Comparison of ENCODE assay signal across 9 mouse cellular contexts in genomic region chr9:121334311-121334851, GRCm38 (mm10). TPM values are rescaled to one million over a fixed set of nuclear protein-coding genes. Genes with fewer than 3 reads are reported as not detected.
DNase-seq lines count a peak whose midpoint lies in the region; ATAC-seq and TF ChIP-seq lines count a peak whose summit lies in the region.
"Had no signal": no experiment of that assay in that cellular context is flagged by ENCODE, and none has a peak within 500 bp of the region (broad histone marks: within the 10 kb centered on the region; RNA-seq: fewer than 3 reads in every experiment).

No protein-coding gene starts in this region.

- peak overlapping the region; percentile 68 for H3K27ac ChIP-seq in lung, embryonic 14.5 days (ENCODE audit: low read depth)
- peak overlapping the region; percentile 97 for H3K27ac ChIP-seq in forebrain, embryonic 12.5 days
- H3K27ac ChIP-seq in hindbrain, embryonic 12.5 days = peak overlapping the region; percentile 94
- H3K27ac ChIP-seq in neural tube, embryonic 12.5 days = peak overlapping the region; percentile 51; the same call in 1 of the 2 replicates

- no peaks in the 10 kb centered on the region for H3K36me3 ChIP-seq in lung, embryonic 14.5 days (ENCODE audit: insufficient read depth)
- H3K36me3 ChIP-seq in forebrain, embryonic 12.5 days (replicated peaks) = no peaks in the 10 kb centered on the region
- H3K36me3 ChIP-seq in hindbrain, embryonic 12.5 days = no peaks in the 10 kb centered on the region
- H3K36me3 ChIP-seq in neural tube, embryonic 12.5 days = no peaks in the 10 kb centered on the region
- H3K36me3 ChIP-seq: embryonic facial prominence, embryonic 15.5 days had no signal

- H3K4me3 ChIP-seq in lung, embryonic 14.5 days (ENCODE audit: low read depth, low read length) = no peak overlapping the region
- no peak overlapping the region for H3K4me3 ChIP-seq in forebrain, embryonic 12.5 days (replicated peaks)
- no peak overlapping the region for H3K4me3 ChIP-seq in hindbrain, embryonic 12.5 days
- no peak overlapping the region for H3K4me3 ChIP-seq in neural tube, embryonic 12.5 days
- H3K4me3 ChIP-seq: embryonic facial prominence, embryonic 15.5 days had no signal

- H3K9me3 ChIP-seq in lung, embryonic 14.5 days (ENCODE audit: low read depth, low read length) = no peaks in the 10 kb centered on the region
- no peaks in the 10 kb centered on the region for H3K9me3 ChIP-seq in forebrain, embryonic 12.5 days
- no peaks in the 10 kb centered on the region for H3K9me3 ChIP-seq in hindbrain, embryonic 12.5 days (replicated peaks)
- no peaks in the 10 kb centered on the region for H3K9me3 ChIP-seq in neural tube, embryonic 12.5 days
- H3K9me3 ChIP-seq: embryonic facial prominence, embryonic 15.5 days had no signal

- no peak overlapping the region for H3K9ac ChIP-seq in lung, embryonic 14.5 days
- peak overlapping the region; percentile 9; the same call in 1 of the 2 replicates for H3K9ac ChIP-seq in forebrain, embryonic 12.5 days
- H3K9ac ChIP-seq in hindbrain, embryonic 12.5 days = no peak overlapping the region; the same call in 1 of the 2 replicates
- 0 out of 2 replicates have a peak overlapping the region, but pooled peaks have one; percentile 6 for H3K9ac ChIP-seq in neural tube, embryonic 12.5 days
- H3K9ac ChIP-seq: embryonic facial prominence, embryonic 15.5 days had no signal

- H3K4me1 ChIP-seq in lung, embryonic 14.5 days (ENCODE audit: insufficient read depth) = peaks cover 43% of the 10 kb centered on the region
- H3K4me1 ChIP-seq in forebrain, embryonic 12.5 days = peaks cover 80% of the 10 kb centered on the region
- H3K4me1 ChIP-seq in hindbrain, embryonic 12.5 days = peaks cover 86% of the 10 kb centered on the region
- peaks cover 77% of the 10 kb centered on the region for H3K4me1 ChIP-seq in neural tube, embryonic 12.5 days

- no peak for ATAC-seq in lung, embryonic 14.5 days (ENCODE audit: insufficient read depth)
- no peak for ATAC-seq in forebrain, embryonic 12.5 days (ENCODE audit: low FRiP score)
- ATAC-seq in hindbrain, embryonic 12.5 days (ENCODE audit: low FRiP score) = no peak
- ATAC-seq in neural tube, embryonic 12.5 days (ENCODE audit: low FRiP score, low read depth) = no peak

- WGBS in lung, embryonic 14.5 days = 31% methylated on average over 8 of the region's 8 CpGs
- 28% methylated on average over 8 of the region's 8 CpGs for WGBS in forebrain, embryonic 12.5 days
- 35% methylated on average over 8 of the region's 8 CpGs for WGBS in hindbrain, embryonic 12.5 days
- 38% methylated on average over 8 of the region's 8 CpGs for WGBS in neural tube, embryonic 12.5 days

- TF ChIP-seq CTCF in lung, embryonic 14.5 days (IDR thresholded peaks at IDR 0.05; ENCODE audit: low read depth) = no peak

- peak; percentile 46 for DNase-seq in lung, embryonic 14.5 days
- DNase-seq in lung, postnatal 36 days = no peak
- no peak for DNase-seq in cerebellum, postnatal 36 days
- DNase-seq in thymus, postnatal 36 days = no peak
- no peak for DNase-seq in ovary, postnatal 10 days (ENCODE audit: low spot score)

- H3K4me2 ChIP-seq in lung, embryonic 14.5 days = 0 out of 2 replicates have a peak overlapping the region, but pooled peaks have one; percentile 4
- H3K4me2 ChIP-seq in forebrain, embryonic 12.5 days = 0 out of 2 replicates have a peak overlapping the region, but pooled peaks have one; percentile 2
- no peak overlapping the region for H3K4me2 ChIP-seq in hindbrain, embryonic 12.5 days (replicated peaks)
- 0 out of 2 replicates have a peak overlapping the region, but pooled peaks have one; percentile 4 for H3K4me2 ChIP-seq in neural tube, embryonic 12.5 days (replicated peaks)
- H3K4me2 ChIP-seq: embryonic facial prominence, embryonic 15.5 days had no signal

- H3K27me3 ChIP-seq in lung, embryonic 14.5 days (ENCODE audit: insufficient read depth, low read length) = no peaks in the 10 kb centered on the region
- no peaks in the 10 kb centered on the region for H3K27me3 ChIP-seq in forebrain, embryonic 12.5 days
- no peaks in the 10 kb centered on the region for H3K27me3 ChIP-seq in hindbrain, embryonic 12.5 days
- H3K27me3 ChIP-seq in neural tube, embryonic 12.5 days (replicated peaks) = no peaks in the 10 kb centered on the region
- H3K27me3 ChIP-seq: embryonic facial prominence, embryonic 15.5 days had no signal

RNA-seq across cellular contexts. Expression of gene Trak1, which starts 37.1 kb away (rescaled TPM):
- 20.8 and 20.9 TPM in 2 replicates for polyA plus RNA-seq in lung, embryonic 14.5 days (2014; fragmentation: Nextera tagmentation; extraction: Ambion mirVana)
- 41.2 and 45.3 TPM in 2 replicates for polyA plus RNA-seq in forebrain, embryonic 12.5 days (2016; fragmentation: Nextera tagmentation; extraction: Ambion mirVana)
- 38.8 and 41.6 TPM in 2 replicates for polyA plus RNA-seq in hindbrain, embryonic 12.5 days (2016; fragmentation: Nextera tagmentation; extraction: Ambion mirVana)
- polyA plus RNA-seq in neural tube, embryonic 12.5 days (2016; fragmentation: Nextera tagmentation; extraction: Ambion mirVana) = 40.7 and 41.7 TPM in 2 replicates

RNA-seq across cellular contexts. Expression of gene Ulk4, which starts 57.4 kb away (rescaled TPM):
- polyA plus RNA-seq in lung, embryonic 14.5 days (2014; fragmentation: Nextera tagmentation; extraction: Ambion mirVana) = 123 and 125 TPM in 2 replicates
- 179 and 182 TPM in 2 replicates for polyA plus RNA-seq in forebrain, embryonic 12.5 days (2016; fragmentation: Nextera tagmentation; extraction: Ambion mirVana)
- 147 and 164 TPM in 2 replicates for polyA plus RNA-seq in hindbrain, embryonic 12.5 days (2016; fragmentation: Nextera tagmentation; extraction: Ambion mirVana)
- 143 and 144 TPM in 2 replicates for polyA plus RNA-seq in neural tube, embryonic 12.5 days (2016; fragmentation: Nextera tagmentation; extraction: Ambion mirVana)

Comparison
In these comparisons a context has a peak if more than half of its experiments do, and no peak if none do; other contexts are left out.
1. H3K9ac ChIP-seq: peak in forebrain, embryonic 12.5 days (single experiment) and neural tube, embryonic 12.5 days (single experiment); none in lung, embryonic 14.5 days (single experiment) and hindbrain, embryonic 12.5 days (single experiment).
2. Peak in every context shown above with its lines, with median percentiles within 50 percentile points of each other: H3K27ac ChIP-seq.